Mouse (Mus musculus): Measurements from ENCODE around the gene Plin3.

DNA sequence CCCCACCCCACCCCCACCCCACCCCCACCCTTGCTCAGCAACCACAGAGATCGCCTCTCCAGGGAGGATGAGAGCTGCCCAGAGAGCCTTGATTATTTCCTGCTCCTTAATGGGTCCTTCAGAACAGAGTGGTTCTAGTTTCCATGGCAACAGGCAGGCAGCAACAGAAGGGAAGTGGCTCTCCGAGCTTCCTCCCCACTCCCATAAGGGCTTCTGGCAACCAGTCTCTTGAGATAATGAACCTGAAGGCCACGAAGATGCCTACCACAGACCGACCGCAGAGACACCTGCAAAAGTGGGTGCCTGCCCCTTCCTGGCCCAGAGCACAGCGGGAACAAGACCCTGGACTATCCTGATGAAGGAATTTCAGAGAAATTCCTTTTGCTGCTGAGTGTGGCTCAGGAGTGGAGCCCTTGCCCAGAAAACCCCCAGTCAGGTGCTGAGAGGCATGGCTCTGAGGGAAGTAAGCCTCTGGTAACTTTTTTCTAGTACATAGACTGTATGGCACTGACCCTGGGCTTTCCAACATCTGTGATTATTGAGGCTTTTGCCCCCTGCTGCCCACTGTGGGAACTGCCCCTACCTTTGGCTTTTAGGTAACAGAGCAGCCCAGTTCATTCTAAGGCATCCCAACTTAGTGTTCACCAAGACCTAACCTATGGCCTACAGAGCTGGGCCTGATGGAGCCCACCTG, 41.4 kb downstream of the Plin3 start:
- TF ChIP-seq CTCF (IDR thresholded peaks at IDR 0.05; ENCODE audit: low read depth, low read length) (peak; percentile 78), POLR2A (IDR thresholded peaks at IDR 0.05; ENCODE audit: extremely low read depth, insufficient read depth, low read length) (no peak)
